Mouse (Mus musculus) midbrain, embryonic 10.5 days (tissue): Measurements from ENCODE around the gene Fdx1. TPM values are rescaled to one million over a fixed set of nuclear protein-coding genes. Genes with fewer than 3 reads are reported as not detected.

Source experiments
- DNase-seq: peaks from one replicate; pipeline ENCODE4 v3.0.0-alpha.2; 2017; ENCODE audit warnings: low spot score
- H3K27ac ChIP-seq: fragments of 300-500 bp; sonication (generic); replicated peaks from 2 replicates; pipeline ENCODE4 v1.5.1; 2016; ENCODE audit warnings: mild to moderate bottlenecking
- H3K27me3 ChIP-seq: fragments of 300-500 bp; sonication (generic); 2 replicates; pipeline ENCODE4 v1.6.1; 2016; ENCODE audit warnings: low read depth, mild to moderate bottlenecking; ENCODE audit not compliant: poor library complexity, severe bottlenecking
- H3K36me3 ChIP-seq: fragments of 300-500 bp; sonication (generic); 2 replicates; pipeline ENCODE4 v1.6.1; 2016; ENCODE audit warnings: mild to moderate bottlenecking, moderate library complexity
- H3K4me1 ChIP-seq: fragments of 300-500 bp; sonication (generic); 2 replicates; pipeline ENCODE4 v1.6.1; 2016
- H3K4me3 ChIP-seq: fragments of 300-500 bp; sonication (generic); 2 replicates; pipeline ENCODE4 v1.5.1; 2016; ENCODE audit warnings: mild to moderate bottlenecking, moderate library complexity
- H3K9me3 ChIP-seq: fragments of 300-500 bp; sonication (generic); replicated peaks from 2 replicates; pipeline ENCODE4 v1.6.1; 2016; ENCODE audit warnings: mild to moderate bottlenecking
- WGBS: fragments of 180-500 bp; shearing (Covaris S2); methylation state at CpG from one replicate; pipeline ENCODE4 v1.1.7; 2016; 5-methylcytosine and 5-hydroxymethylcytosine counted together
- polyA plus RNA-seq: library from polyadenylated mRNA; unstranded; fragments of >200 nt; fragmentation: Nextera tagmentation; extraction: Ambion mirVana; gene quantifications from 2 replicates; pipeline ENCODE4 v1.2.1, GENCODE M21; 2016

Gene Fdx1
- polyA plus RNA-seq, 1 experiment from 2014 or later: 46.8 TPM

- peak; percentile 18 for DNase-seq
- Histone ChIP-seq H3K27ac (no peak overlapping the region), H3K4me3 (no peak overlapping the region), H3K4me1 (peaks cover 10% of the 10 kb centered on the region), H3K36me3 (no peaks in the 10 kb centered on the region), H3K27me3 (no peaks in the 10 kb centered on the region), H3K9me3 (no peaks in the 10 kb centered on the region)
- 64% methylated on average over 2 of the region's 2 CpGs for WGBS
These were observed 40.6 kb downstream of the Fdx1 start for GRCm38 (mm10) chr9:51922756-51923155.

DNA sequence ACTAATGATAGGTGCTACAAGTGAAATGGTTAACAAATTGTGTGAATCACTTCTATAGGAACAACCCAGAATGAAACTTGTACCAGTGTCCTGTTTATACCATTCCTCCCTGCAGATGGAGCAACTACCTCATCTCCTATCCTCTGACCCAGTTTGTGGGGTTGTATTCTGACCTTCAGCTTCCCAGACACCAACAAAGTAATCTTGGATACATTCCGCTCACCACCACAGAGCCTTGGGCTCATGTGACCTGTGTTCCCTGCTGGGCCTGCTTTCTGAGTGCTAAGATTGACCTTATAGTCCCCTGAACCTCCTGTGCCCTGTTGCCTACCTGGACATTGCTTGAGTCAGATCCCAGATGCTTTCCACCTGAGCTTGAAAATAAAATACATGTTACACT is 47.8 kb downstream of the Fdx1 start:
- Histone ChIP-seq H3K27ac (no peak overlapping the region), H3K9me3 (no peaks in the 10 kb centered on the region), H3K4me3 (no peak overlapping the region), H3K4me1 (no peaks in the 10 kb centered on the region), H3K27me3 (no peaks in the 10 kb centered on the region), H3K36me3 (no peaks in the 10 kb centered on the region)
- no peak for DNase-seq
- 79% methylated on average over 1 of the region's 1 CpGs for WGBS

GRCm38 (mm10) chr9:51914481-51915120 is 48.8 kb downstream of the Fdx1 start:
- Histone ChIP-seq H3K4me1 (no peaks in the 10 kb centered on the region), H3K36me3 (no peaks in the 10 kb centered on the region), H3K9me3 (no peaks in the 10 kb centered on the region), H3K27ac (no peak overlapping the region), H3K27me3 (no peaks in the 10 kb centered on the region), H3K4me3 (no peak overlapping the region)
- 81% methylated on average over 15 of the region's 15 CpGs for WGBS
- no peak for DNase-seq

DNA sequence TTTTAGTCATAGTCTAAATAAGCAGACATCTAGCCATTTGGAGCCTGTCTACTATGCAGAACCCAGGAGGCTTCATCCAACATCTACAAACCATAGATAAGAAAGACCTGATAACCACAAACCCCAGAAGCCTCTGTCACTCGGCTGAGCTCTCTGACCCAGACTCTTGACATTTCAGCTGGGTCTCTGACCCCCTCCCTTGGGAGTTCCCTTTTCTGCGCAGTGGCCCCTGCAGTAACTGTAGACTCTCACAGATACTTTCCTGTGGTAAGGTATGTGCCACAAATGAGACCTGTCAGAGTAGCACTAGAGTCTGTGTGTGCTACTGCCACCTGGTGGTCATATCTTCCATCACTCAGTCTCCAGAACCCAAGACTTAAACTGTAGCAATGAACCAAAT is 54.5 kb downstream of the Fdx1 start:
- no peak overlapping the region for H3K4me3 ChIP-seq
- H3K9me3 ChIP-seq: no peaks in the 10 kb centered on the region
- H3K27ac ChIP-seq: no peak overlapping the region
- peak; percentile 69 for DNase-seq
- H3K27me3 ChIP-seq: no peaks in the 10 kb centered on the region
- H3K4me1 ChIP-seq: no peaks in the 10 kb centered on the region
- H3K36me3 ChIP-seq: no peaks in the 10 kb centered on the region
- 32% methylated on average over 2 of the region's 2 CpGs for WGBS

- Histone ChIP-seq H3K4me1 (no peaks in the 10 kb centered on the region), H3K36me3 (no peaks in the 10 kb centered on the region), H3K27me3 (no peaks in the 10 kb centered on the region), H3K9me3 (no peaks in the 10 kb centered on the region), H3K27ac (no peak overlapping the region), H3K4me3 (no peak overlapping the region)
- 86% methylated on average over 3 of the region's 3 CpGs for WGBS
- no peak for DNase-seq
These were observed 55.1 kb downstream of the Fdx1 start for GRCm38 (mm10) chr9:51908255-51908654.

DNA sequence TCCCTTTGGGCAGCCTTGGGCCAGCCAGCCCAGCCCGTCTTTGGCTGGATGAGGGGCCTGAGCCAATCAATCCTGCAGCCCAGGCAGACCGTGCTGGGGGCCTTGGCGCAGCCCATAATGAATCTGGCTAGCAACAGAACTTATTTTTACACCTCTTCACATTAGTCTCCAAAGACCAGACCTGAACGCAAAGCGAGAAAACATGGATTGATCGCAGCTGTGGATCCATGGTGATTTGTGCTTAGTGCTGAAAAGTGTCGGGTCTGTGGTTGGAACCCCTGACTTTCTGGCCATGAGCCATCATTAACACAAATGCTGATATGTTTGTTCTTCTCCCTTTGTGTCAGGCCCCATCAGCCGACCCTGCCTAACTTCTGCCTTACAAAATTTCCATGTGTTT is 56.4 kb downstream of the Fdx1 start:
- Histone ChIP-seq H3K9me3 (no peaks in the 10 kb centered on the region; the same call in 1 of the 2 replicates), H3K4me1 (no peaks in the 10 kb centered on the region), H3K27me3 (no peaks in the 10 kb centered on the region), H3K36me3 (no peaks in the 10 kb centered on the region), H3K27ac (no peak overlapping the region), H3K4me3 (no peak overlapping the region)
- no peak for DNase-seq
- WGBS: 90% methylated on average over 8 of the region's 8 CpGs

Other genes with a start within 250 kb of the Fdx1 start
- 2.2 and 3.8 TPM in 2 replicates for gene Arhgap20, start 198.2 kb downstream of the Fdx1 start, polyA plus RNA-seq
- 159 and 160 TPM in 2 replicates for gene Rdx, start 83.6 kb upstream of the Fdx1 start, polyA plus RNA-seq
- gene Zc3h12c, start 205.0 kb upstream of the Fdx1 start, polyA plus RNA-seq: 6.9 and 9.6 TPM in 2 replicates